Mouse (Mus musculus) C2C12 (cell line): ENCODE results near the gene Camkk1.

Source experiments
- CTCF ChIP-seq: IDR thresholded peaks from one replicate; pipeline ENCODE4 v1.5.1; 2011; ENCODE audit not compliant: control insufficient read depth, insufficient read depth, insufficient read length
- MAX ChIP-seq: IDR thresholded peaks from one replicate; pipeline ENCODE4 v1.6.1; 2011; ENCODE audit warnings: mild to moderate bottlenecking, control low read depth
- USF1 ChIP-seq: IDR thresholded peaks from one replicate; pipeline ENCODE4 v1.6.1; 2011; ENCODE audit warnings: low read depth, mild to moderate bottlenecking, control low read depth, moderate library complexity

DNA sequence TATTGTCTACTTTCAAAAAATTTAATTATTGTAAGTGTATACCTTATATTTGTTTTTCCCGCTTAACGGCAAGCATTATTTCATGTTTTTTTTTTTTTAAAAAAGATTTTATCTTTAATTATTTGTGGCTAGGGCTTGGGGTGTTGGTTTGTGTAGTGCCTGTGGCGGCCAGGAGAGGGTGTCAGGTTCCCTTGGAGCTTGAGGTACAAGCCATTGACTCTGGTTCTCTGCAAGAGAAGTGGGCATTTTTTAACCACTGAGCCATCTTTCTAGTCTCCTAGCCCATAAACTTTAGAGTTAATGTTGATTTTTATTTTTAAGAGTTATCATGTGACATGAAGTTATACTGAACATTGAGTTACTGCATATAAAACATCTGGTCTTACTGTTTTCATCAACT lies 53.0 kb downstream of the Camkk1 start:
- TF ChIP-seq CTCF: no peak
- no peak for TF ChIP-seq USF1
- no peak for TF ChIP-seq MAX
